Mouse (Mus musculus) heart, postnatal 0 days (tissue): ENCODE results near the gene Fam92a.

Experiments used
- CTCF ChIP-seq: IDR thresholded peaks from 2 replicates; pipeline ENCODE4 v1.5.1; 2016; ENCODE audit warnings: antibody characterized with exemption, control low read depth, low read depth
- EP300 ChIP-seq: IDR thresholded peaks from 2 replicates; pipeline ENCODE4 v1.6.1; 2016; ENCODE audit warnings: antibody characterized with exemption, low read depth

GRCm38 (mm10) chr4:12170986-12171317 lies 863 bp downstream of the Fam92a start:
- no peak for TF ChIP-seq EP300
- TF ChIP-seq CTCF, result no peak
